Mouse (Mus musculus): ENCODE results near the gene B230118H07Rik. TPM values are rescaled to one million over a fixed set of nuclear protein-coding genes. Genes with fewer than 3 reads are reported as not detected.

B230118H07Rik gene
- total and polyA plus RNA-seq, 2 experiments from 2014 or later = 21.4 to 50.7 TPM

DNA sequence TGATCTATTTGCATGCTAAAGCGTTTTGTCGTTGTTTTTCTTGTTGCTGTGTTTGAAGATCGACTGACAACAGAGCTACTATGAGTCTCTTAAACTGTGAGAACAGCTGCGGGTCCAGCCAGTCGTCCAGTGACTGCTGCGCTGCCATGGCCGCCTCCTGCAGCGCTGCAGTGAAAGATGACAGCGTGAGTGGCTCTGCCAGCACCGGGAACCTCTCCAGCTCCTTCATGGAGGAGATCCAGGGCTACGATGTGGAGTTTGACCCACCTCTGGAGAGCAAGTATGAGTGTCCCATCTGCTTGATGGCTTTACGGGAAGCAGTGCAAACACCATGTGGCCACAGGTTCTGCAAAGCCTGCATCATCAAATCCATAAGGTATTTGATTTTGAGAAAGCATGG is 35.1 kb upstream of the B230118H07Rik start:
- Histone ChIP-seq H3K4me1 (ENCODE audit: insufficient read depth, low read length) (no peaks in the 10 kb centered on the region), H3K9me3 (ENCODE audit: low read length) (no peaks in the 10 kb centered on the region), H3K27ac (ENCODE audit: low read depth, low read length) (no peak overlapping the region), H3K27me3 (ENCODE audit: insufficient read depth, low read length) (no peaks in the 10 kb centered on the region), H3K4me3 (ENCODE audit: low read depth, low read length) (no peak overlapping the region), H3K9ac (replicated peaks; ENCODE audit: low read length, poor library complexity, severe bottlenecking) (no peak overlapping the region), H3K36me3 (ENCODE audit: insufficient read depth, low read length) (0 out of 2 replicates have a peak, but pooled peaks cover 8% of the 10 kb centered on the region), H3K4me2 (ENCODE audit: low read depth, low read length, poor library complexity, severe bottlenecking) (no peak overlapping the region)
- no peak for TF ChIP-seq CTCF (IDR thresholded peaks at IDR 0.05)
- WGBS = 85% methylated on average over 12 of the region's 12 CpGs
- DNase-seq (ENCODE audit: low spot score) = peak; percentile 22
- no peak for ATAC-seq (ENCODE audit: low FRiP score)

DNA sequence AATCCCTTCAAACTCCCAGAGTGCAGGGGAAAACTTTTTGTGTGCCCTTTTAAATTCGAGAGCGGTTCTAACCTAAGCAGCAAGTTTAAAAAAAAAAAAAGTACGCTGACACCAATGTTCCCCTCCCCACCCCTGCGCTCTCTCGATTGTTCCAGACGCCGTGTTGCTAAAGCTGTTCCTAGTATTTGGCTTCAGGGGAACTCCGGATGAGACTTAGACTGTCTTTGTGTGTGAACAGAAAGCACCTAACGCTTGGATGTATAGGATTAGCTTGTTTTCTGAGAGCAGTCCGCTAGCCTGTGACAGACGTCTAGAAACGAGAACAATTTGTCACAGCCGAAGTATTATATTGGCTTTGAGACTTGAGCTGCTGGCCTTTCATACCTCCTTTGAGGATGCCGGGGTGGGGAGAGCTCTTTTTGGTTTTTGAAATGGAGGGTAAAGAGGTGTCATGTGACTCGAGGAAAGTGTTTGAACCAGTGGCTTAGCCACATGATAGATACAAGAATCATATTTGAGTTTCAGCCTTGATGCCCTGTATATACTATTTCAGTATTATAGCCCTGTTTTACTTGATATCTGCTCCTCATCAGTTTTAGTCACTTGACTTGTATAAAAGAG is 29.9 kb upstream of the B230118H07Rik start:
- Histone ChIP-seq H3K27me3 (ENCODE audit: insufficient read depth, low read length) (no peaks in the 10 kb centered on the region), H3K4me3 (ENCODE audit: low read depth, low read length) (peak overlapping the region; percentile 92), H3K4me2 (ENCODE audit: low read depth, low read length, poor library complexity, severe bottlenecking) (peak overlapping the region; percentile 95), H3K36me3 (ENCODE audit: insufficient read depth, low read length) (no peaks in the 10 kb centered on the region), H3K27ac (ENCODE audit: low read depth, low read length) (no peak overlapping the region), H3K4me1 (ENCODE audit: insufficient read depth, low read length) (no peaks in the 10 kb centered on the region), H3K9ac (replicated peaks; ENCODE audit: low read length, poor library complexity, severe bottlenecking) (peak overlapping the region; percentile 79), H3K9me3 (ENCODE audit: low read length) (no peaks in the 10 kb centered on the region)
- DNase-seq (ENCODE audit: low spot score) (no peak), ATAC-seq (ENCODE audit: low FRiP score) (no peak)
- 2% methylated on average over 15 of the region's 15 CpGs for WGBS
- no peak for TF ChIP-seq CTCF (IDR thresholded peaks at IDR 0.05)

GRCm38 (mm10) chr2:101678236-101679021 is 29.1 kb upstream of the B230118H07Rik start, which contains the start of gene Traf6:
Traf6 (plus strand) TSS chr2:101678429.
- no peaks in the 10 kb centered on the region for H3K4me1 ChIP-seq (ENCODE audit: insufficient read depth, low read length)
- peak within 1 kb of the TSS; percentile 95 for H3K4me2 ChIP-seq (ENCODE audit: low read depth, low read length, poor library complexity, severe bottlenecking)
- H3K9ac ChIP-seq (replicated peaks; ENCODE audit: low read length, poor library complexity, severe bottlenecking) = peak within 1 kb of the TSS; percentile 79
- WGBS = under 1% methylated on average over 68 of the region's 68 CpGs
- no peaks in the 10 kb centered on the region for H3K36me3 ChIP-seq (ENCODE audit: insufficient read depth, low read length)
- peak within 1 kb of the TSS; percentile 92 for H3K4me3 ChIP-seq (ENCODE audit: low read depth, low read length)
- H3K27me3 ChIP-seq (ENCODE audit: insufficient read depth, low read length) = no peaks in the 10 kb centered on the region
- no peaks in the 10 kb centered on the region for H3K9me3 ChIP-seq (ENCODE audit: low read length)
- DNase-seq (ENCODE audit: low spot score) (peak; percentile 82), ATAC-seq (ENCODE audit: low FRiP score) (peak; percentile 89)
- TF ChIP-seq CTCF (IDR thresholded peaks at IDR 0.05) = peak; percentile 81
- no peak within 1 kb of the TSS for H3K27ac ChIP-seq (ENCODE audit: low read depth, low read length)

DNA sequence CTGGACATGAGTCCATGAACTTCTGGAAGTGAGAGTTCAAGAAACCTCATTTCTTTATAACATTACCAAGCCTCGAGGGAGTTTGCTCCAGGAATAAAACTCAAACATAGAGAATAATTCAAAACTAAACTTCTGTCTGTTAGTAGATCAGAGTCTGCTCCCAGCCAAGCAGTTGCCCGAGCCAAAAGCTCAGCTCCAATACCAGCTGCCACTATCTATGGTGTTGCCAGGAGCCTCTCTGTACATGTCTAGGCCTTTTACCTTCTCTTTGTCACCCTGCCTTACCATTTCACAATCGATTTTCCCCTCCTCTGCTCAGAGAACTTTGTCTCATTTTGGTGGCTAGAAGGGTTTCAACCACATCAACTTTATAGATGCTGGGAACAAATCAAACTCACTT is 24.2 kb upstream of the B230118H07Rik start:
- H3K9ac ChIP-seq (replicated peaks; ENCODE audit: low read length, poor library complexity, severe bottlenecking) = no peak overlapping the region
- H3K4me1 ChIP-seq (ENCODE audit: insufficient read depth, low read length) = no peaks in the 10 kb centered on the region
- DNase-seq (ENCODE audit: low spot score) (no peak), ATAC-seq (ENCODE audit: low FRiP score) (no peak)
- no peak overlapping the region for H3K4me2 ChIP-seq (ENCODE audit: low read depth, low read length, poor library complexity, severe bottlenecking)
- no peaks in the 10 kb centered on the region for H3K27me3 ChIP-seq (ENCODE audit: insufficient read depth, low read length)
- H3K9me3 ChIP-seq (ENCODE audit: low read length) = no peaks in the 10 kb centered on the region
- H3K36me3 ChIP-seq (ENCODE audit: insufficient read depth, low read length) = no peaks in the 10 kb centered on the region
- TF ChIP-seq CTCF (IDR thresholded peaks at IDR 0.05) = no peak
- no peak overlapping the region for H3K4me3 ChIP-seq (ENCODE audit: low read depth, low read length)
- no peak overlapping the region for H3K27ac ChIP-seq (ENCODE audit: low read depth, low read length)
- WGBS = 81% methylated on average over 3 of the region's 3 CpGs

- H3K36me3 ChIP-seq (ENCODE audit: insufficient read depth, low read length) = no peaks in the 10 kb centered on the region
- no peak overlapping the region for H3K9ac ChIP-seq (replicated peaks; ENCODE audit: low read length, poor library complexity, severe bottlenecking)
- TF ChIP-seq CTCF (IDR thresholded peaks at IDR 0.05) = no peak
- no peak for ATAC-seq (ENCODE audit: low FRiP score)
- H3K4me1 ChIP-seq (ENCODE audit: insufficient read depth, low read length) = no peaks in the 10 kb centered on the region
- no peaks in the 10 kb centered on the region for H3K27me3 ChIP-seq (ENCODE audit: insufficient read depth, low read length)
- no peak overlapping the region for H3K4me3 ChIP-seq (ENCODE audit: low read depth, low read length)
- WGBS = 95% methylated on average over 3 of the region's 3 CpGs
- no peaks in the 10 kb centered on the region for H3K9me3 ChIP-seq (ENCODE audit: low read length)
- H3K27ac ChIP-seq (ENCODE audit: low read depth, low read length) = no peak overlapping the region
- DNase-seq (ENCODE audit: low spot score) = no peak
- H3K4me2 ChIP-seq (ENCODE audit: low read depth, low read length, poor library complexity, severe bottlenecking) = no peak overlapping the region
Measured at GRCm38 (mm10) chr2:101668751-101669150, 19.4 kb upstream of the B230118H07Rik start.

GRCm38 (mm10) chr2:101665703-101666092 is 16.4 kb upstream of the B230118H07Rik start:
- H3K27ac ChIP-seq (ENCODE audit: low read depth, low read length) = no peak overlapping the region
- ATAC-seq (ENCODE audit: low FRiP score) = no peak
- H3K9me3 ChIP-seq (ENCODE audit: low read length) = no peaks in the 10 kb centered on the region
- 83% methylated on average over 3 of the region's 3 CpGs for WGBS
- no peaks in the 10 kb centered on the region for H3K36me3 ChIP-seq (ENCODE audit: insufficient read depth, low read length)
- no peak for DNase-seq (ENCODE audit: low spot score)
- H3K4me3 ChIP-seq (ENCODE audit: low read depth, low read length) = no peak overlapping the region
- no peak for TF ChIP-seq CTCF (IDR thresholded peaks at IDR 0.05)
- no peak overlapping the region for H3K9ac ChIP-seq (replicated peaks; ENCODE audit: low read length, poor library complexity, severe bottlenecking)
- H3K4me2 ChIP-seq (ENCODE audit: low read depth, low read length, poor library complexity, severe bottlenecking) = no peak overlapping the region
- H3K4me1 ChIP-seq (ENCODE audit: insufficient read depth, low read length) = no peaks in the 10 kb centered on the region
- H3K27me3 ChIP-seq (ENCODE audit: insufficient read depth, low read length) = no peaks in the 10 kb centered on the region
